Mouse (Mus musculus): ENCODE measurements around the gene Tex52. TPM values are rescaled to one million over a fixed set of nuclear protein-coding genes. Genes with fewer than 3 reads are reported as not detected.

Gene Tex52
- total and polyA plus RNA-seq, 3 experiments, result not detected

- no peak for DNase-seq (ENCODE audit: extremely low read depth)
- in situ Hi-C loops (cut with MboI; ENCODE audit: low pct_ligation_motif_present, low pct_unique_long_range_greater_than_20kb, low sequenced_read_pairs) (loop anchor here (5.0 kb wide), 1 partner anchor 33 kb away; no protein-coding TSS in a partner anchor), dilution Hi-C loops (cut with MboI; ENCODE audit: extremely low pct_ligation_motif_present, extremely low pct_unique_long_range_greater_than_20kb, low sequenced_read_pairs) (no loop called here)
- H3K9ac ChIP-seq (ENCODE audit: insufficient read depth, low read depth), result peak overlapping the region; percentile 44
- peak overlapping the region; percentile 24 for H3K4me2 ChIP-seq (ENCODE audit: insufficient read depth, low read depth, poor library complexity, severe bottlenecking)
- no peaks in the 10 kb centered on the region for H3K9me3 ChIP-seq (replicated peaks; ENCODE audit: low read length)
- H3K27me3 ChIP-seq (replicated peaks), result no peaks in the 10 kb centered on the region
- H3K4me1 ChIP-seq (ENCODE audit: control insufficient read depth in 1 of 2, insufficient read depth in 2 of 2), result peaks cover 4 to 33% of the 10 kb centered on the region in 2 experiments; a peak in 3 of 4 replicates
- H3K27ac ChIP-seq (ENCODE audit: insufficient read depth, low read depth), result no peak overlapping the region
- TF ChIP-seq MAFK (IDR thresholded peaks at IDR 0.05; ENCODE audit: insufficient replicate concordance, low read length) (no peak), ZMIZ1 (IDR thresholded peaks at IDR 0.05; ENCODE audit: low read depth, low read length) (no peak), BHLHE40 (IDR thresholded peaks at IDR 0.05; ENCODE audit: low read depth, low read length) (peak; percentile 50; the same call in 1 of the 2 replicates), SIN3A (IDR thresholded peaks at IDR 0.05; ENCODE audit: low read length) (peak; percentile 26)
- peaks cover 26 to 55% of the 10 kb centered on the region in 2 experiments for H3K36me3 ChIP-seq (replicated peaks in 1 of 2; ENCODE audit: control insufficient read depth in 1 of 2, insufficient read depth in 1 of 2, low read length in 1 of 2)
- peak overlapping the region; percentile 73 to 88 (median 83) for H3K4me3 ChIP-seq (replicated peaks in 1 of 3; ENCODE audit: low read depth in 2 of 3, low read length in 2 of 3, poor library complexity in 1 of 3)
- H3K79me2 ChIP-seq (replicated peaks; ENCODE audit: control insufficient read depth, extremely low read depth, insufficient read depth, poor library complexity, severe bottlenecking), result peaks cover 10% of the 10 kb centered on the region; the same call in 1 of the 2 replicates
Observed at GRCm38 (mm10) chr6:128355201-128355681, 20.0 kb upstream of the Tex52 start.

DNA sequence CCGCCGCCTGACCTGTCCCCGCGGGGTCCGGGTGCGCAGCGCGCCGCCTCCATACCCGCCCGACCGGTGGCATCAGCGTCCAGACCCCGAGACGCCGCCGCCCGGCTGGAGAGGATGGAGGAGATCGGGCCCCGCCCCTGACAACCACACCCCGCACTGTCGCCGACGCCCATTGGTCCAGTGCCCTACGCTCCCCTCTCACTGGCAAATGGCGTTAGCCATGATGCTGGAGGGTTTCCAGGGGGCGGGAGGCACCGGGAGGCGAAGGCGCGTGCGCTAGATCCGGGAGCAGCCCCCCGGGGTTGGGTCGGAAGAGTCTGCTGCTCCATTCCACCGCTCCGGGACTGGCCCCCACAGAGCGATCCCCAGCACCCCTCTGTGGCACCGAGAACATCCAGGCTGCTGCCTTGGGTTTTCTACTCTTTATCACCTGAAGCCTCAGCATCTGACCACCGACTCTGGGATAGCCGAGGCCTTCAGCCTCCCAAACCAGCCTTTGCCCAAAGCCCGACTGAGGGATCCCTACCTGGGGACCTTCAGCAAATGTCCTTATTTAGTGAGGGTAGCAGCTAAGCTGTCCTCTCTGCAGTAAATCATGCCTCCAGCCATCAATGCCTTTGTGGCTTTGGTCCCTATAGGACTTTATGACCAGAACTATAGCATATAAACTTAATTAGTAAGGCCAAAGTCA, 19.4 kb upstream of the Tex52 start, which contains the start of gene Tulp3:
Tulp3 (minus strand) TSS at position 126 of the 691 bp plus-strand sequence.
- peaks cover 16% of the 10 kb centered on the region for H3K79me2 ChIP-seq (replicated peaks; ENCODE audit: control insufficient read depth, extremely low read depth, insufficient read depth, poor library complexity, severe bottlenecking)
- dilution Hi-C loops (cut with MboI; ENCODE audit: extremely low pct_ligation_motif_present, extremely low pct_unique_long_range_greater_than_20kb, low sequenced_read_pairs), result no loop called here
- peak within 1 kb of the TSS; percentile 68 for H3K9ac ChIP-seq (ENCODE audit: insufficient read depth, low read depth)
- no peaks in the 10 kb centered on the region for H3K9me3 ChIP-seq (replicated peaks; ENCODE audit: low read length)
- DNase-seq (ENCODE audit: extremely low read depth), result peak; percentile 93
- H3K4me1 ChIP-seq (ENCODE audit: control insufficient read depth in 1 of 2, insufficient read depth in 2 of 2), result peaks cover 4 to 39% of the 10 kb centered on the region in 2 experiments; a peak in 3 of 4 replicates
- in situ Hi-C loops (cut with MboI; ENCODE audit: low pct_ligation_motif_present, low pct_unique_long_range_greater_than_20kb, low sequenced_read_pairs), result loop anchor here (5.0 kb wide), 1 partner anchor 34 kb away; no protein-coding TSS in a partner anchor
- H3K36me3 ChIP-seq (replicated peaks in 1 of 2; ENCODE audit: control insufficient read depth in 1 of 2, insufficient read depth in 1 of 2, low read length in 1 of 2), result peaks cover 24 to 53% of the 10 kb centered on the region in 2 experiments
- H3K4me2 ChIP-seq (ENCODE audit: insufficient read depth, low read depth, poor library complexity, severe bottlenecking), result peak within 1 kb of the TSS; percentile 81
- H3K4me3 ChIP-seq (replicated peaks in 1 of 3; ENCODE audit: low read depth in 2 of 3, low read length in 2 of 3, poor library complexity in 1 of 3), result peak within 1 kb of the TSS; percentile 73 to 88 (median 83)
- H3K27me3 ChIP-seq (replicated peaks), result no peaks in the 10 kb centered on the region
- H3K27ac ChIP-seq (ENCODE audit: insufficient read depth, low read depth), result no peak within 1 kb of the TSS
- TF ChIP-seq SMC3 (IDR thresholded peaks at IDR 0.05; ENCODE audit: low read depth, low read length), result no peak
- peak; percentile 79 for TF ChIP-seq HCFC1 (IDR thresholded peaks at IDR 0.05; ENCODE audit: low read depth, low read length)
- TF ChIP-seq RCOR1 (conservative IDR thresholded peaks at IDR 0.05; ENCODE audit: low read depth, low read length), result no peak
- TF ChIP-seq IRF4 (IDR thresholded peaks at IDR 0.05; ENCODE audit: low read depth, low read length), result no peak; the same call in 1 of the 2 replicates
- peak; percentile 55; the same call in 1 of the 2 replicates for TF ChIP-seq KAT2A (IDR thresholded peaks at IDR 0.05; ENCODE audit: insufficient replicate concordance, low read length)
- TF ChIP-seq MAFK (IDR thresholded peaks at IDR 0.05; ENCODE audit: insufficient replicate concordance, low read length), result no peak
- no peak for TF ChIP-seq BHLHE40 (IDR thresholded peaks at IDR 0.05; ENCODE audit: low read depth, low read length)
- TF ChIP-seq GABPA (IDR thresholded peaks at IDR 0.05; ENCODE audit: insufficient replicate concordance, low read depth, low read length), result no peak
- TF ChIP-seq MYC (IDR thresholded peaks at IDR 0.05; ENCODE audit: low read depth, low read length), result no peak
- TF ChIP-seq MAZ (IDR thresholded peaks at IDR 0.05; ENCODE audit: low read depth, low read length), result peak; percentile 81; the same call in 1 of the 2 replicates
- peak; percentile 91 for TF ChIP-seq MXI1 (IDR thresholded peaks at IDR 0.05; ENCODE audit: low read depth, low read length)
- no peak for TF ChIP-seq ZMIZ1 (IDR thresholded peaks at IDR 0.05; ENCODE audit: low read depth, low read length)
- TF ChIP-seq POLR2AphosphoS2 (IDR thresholded peaks at IDR 0.05; ENCODE audit: low read depth, low read length), result no peak
- TF ChIP-seq ZC3H11A (IDR thresholded peaks at IDR 0.05; ENCODE audit: low read depth, low read length), result no peak
- no peak for TF ChIP-seq USF1 (IDR thresholded peaks at IDR 0.05; ENCODE audit: low read depth, low read length)
- TF ChIP-seq JUN (IDR thresholded peaks at IDR 0.05; ENCODE audit: insufficient read depth, low read depth, low read length), result no peak
- peak; percentile 51 for TF ChIP-seq ELF1 (IDR thresholded peaks at IDR 0.05; ENCODE audit: low read depth, low read length)
- no peak for TF ChIP-seq PAX5 (IDR thresholded peaks at IDR 0.05; ENCODE audit: low read length)
- peak; percentile 88 for TF ChIP-seq CHD2 (IDR thresholded peaks at IDR 0.05; ENCODE audit: low read length)
- TF ChIP-seq NRF1 (IDR thresholded peaks at IDR 0.05; ENCODE audit: low read depth, low read length), result peak; percentile 87
- TF ChIP-seq EP300 (IDR thresholded peaks at IDR 0.05; ENCODE audit: low read length), result no peak
- peak; percentile 70 for TF ChIP-seq NELFE (IDR thresholded peaks at IDR 0.05; ENCODE audit: low read depth, low read length)
- TF ChIP-seq ETS1 (conservative IDR thresholded peaks at IDR 0.05; ENCODE audit: low read depth, low read length), result no peak
- no peak for TF ChIP-seq MEF2A (IDR thresholded peaks at IDR 0.05; ENCODE audit: borderline replicate concordance, low read depth, low read length)
- no peak for TF ChIP-seq E2F4 (IDR thresholded peaks at IDR 0.05; ENCODE audit: insufficient replicate concordance, low read depth, low read length)
- no peak for TF ChIP-seq CHD1 (IDR thresholded peaks at IDR 0.05; ENCODE audit: low read depth, low read length)
- no peak for TF ChIP-seq ZNF384 (IDR thresholded peaks at IDR 0.05; ENCODE audit: low read depth, low read length)
- TF ChIP-seq UBTF (IDR thresholded peaks at IDR 0.05; ENCODE audit: low read depth, low read length), result no peak
